Mouse (Mus musculus): ENCODE results near the gene Brip1. TPM values are rescaled to one million over a fixed set of nuclear protein-coding genes. Genes with fewer than 3 reads are reported as not detected.
A peak's percentile ranks its signal among the peaks of the same experiment; 100 is the strongest.

The Brip1 gene
- polyA plus RNA-seq (2014; fragmentation: Nextera tagmentation; extraction: Ambion mirVana), result 0.78 and 1.1 TPM in 2 replicates

GRCm38 (mm10) chr11:86201037-86201786 lies at the start of gene Brip1:
TSS of gene Brip1 (minus strand) at chr11:86201193.
- ATAC-seq (ENCODE audit: low read depth), result peak; percentile 99
- H3K4me2 ChIP-seq (ENCODE audit: low read depth, low read length), result peak within 1 kb of the TSS; percentile 81
- H3K4me3 ChIP-seq (ENCODE audit: low read depth, low read length), result peak within 1 kb of the TSS; percentile 81
- H3K9me3 ChIP-seq (ENCODE audit: control insufficient read depth, low read length), result no peaks in the 10 kb centered on the region
- no peaks in the 10 kb centered on the region for H3K36me3 ChIP-seq (ENCODE audit: control insufficient read depth, insufficient read depth, low read length)
- WGBS, result under 1% methylated on average over 60 of the region's 60 CpGs
- H3K4me1 ChIP-seq (ENCODE audit: control insufficient read depth, insufficient read depth, low read length), result peaks cover 4% of the 10 kb centered on the region; the same call in 1 of the 2 replicates
- H3K27ac ChIP-seq (ENCODE audit: low read depth, low read length), result peak within 1 kb of the TSS; percentile 64
- H3K27me3 ChIP-seq (ENCODE audit: control insufficient read depth, insufficient read depth, low read length), result no peaks in the 10 kb centered on the region
- H3K9ac ChIP-seq (replicated peaks; ENCODE audit: low read depth, low read length), result peak within 1 kb of the TSS; percentile 68

- Histone ChIP-seq H3K4me3 (ENCODE audit: low read depth, low read length) (no peak overlapping the region), H3K4me2 (ENCODE audit: low read depth, low read length) (no peak overlapping the region), H3K4me1 (ENCODE audit: control insufficient read depth, insufficient read depth, low read length) (no peaks in the 10 kb centered on the region), H3K9me3 (ENCODE audit: control insufficient read depth, low read length) (no peaks in the 10 kb centered on the region), H3K27ac (ENCODE audit: low read depth, low read length) (no peak overlapping the region), H3K27me3 (ENCODE audit: control insufficient read depth, insufficient read depth, low read length) (no peaks in the 10 kb centered on the region), H3K9ac (replicated peaks; ENCODE audit: low read depth, low read length) (no peak overlapping the region), H3K36me3 (ENCODE audit: control insufficient read depth, insufficient read depth, low read length) (peaks cover 57% of the 10 kb centered on the region)
- WGBS, result 85% methylated on average over 4 of the region's 4 CpGs
- ATAC-seq (ENCODE audit: low read depth), result no peak
Measured at GRCm38 (mm10) chr11:86232446-86232845, 31.5 kb upstream of the Brip1 start.

- ATAC-seq (ENCODE audit: low read depth), result no peak
- H3K27ac ChIP-seq (ENCODE audit: low read depth, low read length), result no peak overlapping the region
- peaks cover 58% of the 10 kb centered on the region for H3K36me3 ChIP-seq (ENCODE audit: control insufficient read depth, insufficient read depth, low read length)
- no peaks in the 10 kb centered on the region for H3K27me3 ChIP-seq (ENCODE audit: control insufficient read depth, insufficient read depth, low read length)
- no peaks in the 10 kb centered on the region for H3K4me1 ChIP-seq (ENCODE audit: control insufficient read depth, insufficient read depth, low read length)
- H3K9ac ChIP-seq (replicated peaks; ENCODE audit: low read depth, low read length), result no peak overlapping the region
- H3K4me2 ChIP-seq (ENCODE audit: low read depth, low read length), result no peak overlapping the region
- WGBS, result 95% methylated on average over 13 of the region's 13 CpGs
- H3K4me3 ChIP-seq (ENCODE audit: low read depth, low read length), result no peak overlapping the region
- H3K9me3 ChIP-seq (ENCODE audit: control insufficient read depth, low read length), result no peaks in the 10 kb centered on the region
Measured at GRCm38 (mm10) chr11:86231781-86232350, 30.9 kb upstream of the Brip1 start.

GRCm38 (mm10) chr11:86226646-86227180 lies 25.7 kb upstream of the Brip1 start:
- Histone ChIP-seq H3K36me3 (ENCODE audit: control insufficient read depth, insufficient read depth, low read length) (peaks cover 51% of the 10 kb centered on the region), H3K9me3 (ENCODE audit: control insufficient read depth, low read length) (no peaks in the 10 kb centered on the region), H3K4me1 (ENCODE audit: control insufficient read depth, insufficient read depth, low read length) (no peaks in the 10 kb centered on the region), H3K4me2 (ENCODE audit: low read depth, low read length) (no peak overlapping the region), H3K27me3 (ENCODE audit: control insufficient read depth, insufficient read depth, low read length) (no peaks in the 10 kb centered on the region), H3K27ac (ENCODE audit: low read depth, low read length) (no peak overlapping the region), H3K9ac (replicated peaks; ENCODE audit: low read depth, low read length) (no peak overlapping the region), H3K4me3 (ENCODE audit: low read depth, low read length) (no peak overlapping the region)
- WGBS, result 92% methylated on average over 8 of the region's 8 CpGs
- no peak for ATAC-seq (ENCODE audit: low read depth)

GRCm38 (mm10) chr11:86225761-86226160 lies 24.8 kb upstream of the Brip1 start:
- Histone ChIP-seq H3K27ac (ENCODE audit: low read depth, low read length) (no peak overlapping the region), H3K4me1 (ENCODE audit: control insufficient read depth, insufficient read depth, low read length) (no peaks in the 10 kb centered on the region), H3K36me3 (ENCODE audit: control insufficient read depth, insufficient read depth, low read length) (peaks cover 46% of the 10 kb centered on the region), H3K9ac (replicated peaks; ENCODE audit: low read depth, low read length) (no peak overlapping the region), H3K4me3 (ENCODE audit: low read depth, low read length) (no peak overlapping the region), H3K27me3 (ENCODE audit: control insufficient read depth, insufficient read depth, low read length) (no peaks in the 10 kb centered on the region), H3K4me2 (ENCODE audit: low read depth, low read length) (no peak overlapping the region), H3K9me3 (ENCODE audit: control insufficient read depth, low read length) (no peaks in the 10 kb centered on the region)
- ATAC-seq (ENCODE audit: low read depth), result no peak
- 92% methylated on average over 4 of the region's 4 CpGs for WGBS

GRCm38 (mm10) chr11:86211803-86212202 lies 10.8 kb upstream of the Brip1 start:
- no peak overlapping the region for H3K4me3 ChIP-seq (ENCODE audit: low read depth, low read length)
- no peaks in the 10 kb centered on the region for H3K27me3 ChIP-seq (ENCODE audit: control insufficient read depth, insufficient read depth, low read length)
- H3K27ac ChIP-seq (ENCODE audit: low read depth, low read length), result no peak overlapping the region
- no peak overlapping the region for H3K4me2 ChIP-seq (ENCODE audit: low read depth, low read length)
- H3K9me3 ChIP-seq (ENCODE audit: control insufficient read depth, low read length), result no peaks in the 10 kb centered on the region
- H3K36me3 ChIP-seq (ENCODE audit: control insufficient read depth, insufficient read depth, low read length), result peaks cover 24% of the 10 kb centered on the region
- no peak overlapping the region for H3K9ac ChIP-seq (replicated peaks; ENCODE audit: low read depth, low read length)
- 79% methylated on average over 1 of the region's 1 CpGs for WGBS
- no peak for ATAC-seq (ENCODE audit: low read depth)
- H3K4me1 ChIP-seq (ENCODE audit: control insufficient read depth, insufficient read depth, low read length), result no peaks in the 10 kb centered on the region

- 98% methylated on average over 2 of the region's 2 CpGs for WGBS
- Histone ChIP-seq H3K4me1 (ENCODE audit: control insufficient read depth, insufficient read depth, low read length) (no peaks in the 10 kb centered on the region), H3K36me3 (ENCODE audit: control insufficient read depth, insufficient read depth, low read length) (peaks cover 13% of the 10 kb centered on the region), H3K9me3 (ENCODE audit: control insufficient read depth, low read length) (no peaks in the 10 kb centered on the region), H3K27ac (ENCODE audit: low read depth, low read length) (no peak overlapping the region), H3K9ac (replicated peaks; ENCODE audit: low read depth, low read length) (no peak overlapping the region), H3K4me3 (ENCODE audit: low read depth, low read length) (no peak overlapping the region), H3K27me3 (ENCODE audit: control insufficient read depth, insufficient read depth, low read length) (no peaks in the 10 kb centered on the region), H3K4me2 (ENCODE audit: low read depth, low read length) (no peak overlapping the region)
- no peak for ATAC-seq (ENCODE audit: low read depth)
Measured at GRCm38 (mm10) chr11:86209123-86209522, 8.1 kb upstream of the Brip1 start.

- no peak overlapping the region for H3K4me3 ChIP-seq (ENCODE audit: low read depth, low read length)
- H3K27ac ChIP-seq (ENCODE audit: low read depth, low read length), result no peak overlapping the region
- WGBS, result 99% methylated on average over 4 of the region's 4 CpGs
- H3K4me1 ChIP-seq (ENCODE audit: control insufficient read depth, insufficient read depth, low read length), result peaks cover 4% of the 10 kb centered on the region; the same call in 1 of the 2 replicates
- no peaks in the 10 kb centered on the region for H3K27me3 ChIP-seq (ENCODE audit: control insufficient read depth, insufficient read depth, low read length)
- H3K36me3 ChIP-seq (ENCODE audit: control insufficient read depth, insufficient read depth, low read length), result peaks cover 7% of the 10 kb centered on the region
- ATAC-seq (ENCODE audit: low read depth), result no peak
- no peak overlapping the region for H3K4me2 ChIP-seq (ENCODE audit: low read depth, low read length)
- no peak overlapping the region for H3K9ac ChIP-seq (replicated peaks; ENCODE audit: low read depth, low read length)
- no peaks in the 10 kb centered on the region for H3K9me3 ChIP-seq (ENCODE audit: control insufficient read depth, low read length)
Measured at GRCm38 (mm10) chr11:86205876-86206275, 4.9 kb upstream of the Brip1 start.

GRCm38 (mm10) chr11:86205031-86205430 lies 4.0 kb upstream of the Brip1 start:
- Histone ChIP-seq H3K27ac (ENCODE audit: low read depth, low read length) (no peak overlapping the region), H3K4me1 (ENCODE audit: control insufficient read depth, insufficient read depth, low read length) (peaks cover 4% of the 10 kb centered on the region; the same call in 1 of the 2 replicates), H3K36me3 (ENCODE audit: control insufficient read depth, insufficient read depth, low read length) (peaks cover 7% of the 10 kb centered on the region), H3K9me3 (ENCODE audit: control insufficient read depth, low read length) (no peaks in the 10 kb centered on the region), H3K27me3 (ENCODE audit: control insufficient read depth, insufficient read depth, low read length) (no peaks in the 10 kb centered on the region), H3K4me2 (ENCODE audit: low read depth, low read length) (no peak overlapping the region), H3K4me3 (ENCODE audit: low read depth, low read length) (no peak overlapping the region), H3K9ac (replicated peaks; ENCODE audit: low read depth, low read length) (no peak overlapping the region)
- WGBS, result 99% methylated on average over 5 of the region's 5 CpGs
- ATAC-seq (ENCODE audit: low read depth), result no peak
